Mouse (Mus musculus) cerebellum, adult 2 months (tissue): ENCODE results near the gene Dnaja4. TPM values are rescaled to one million over a fixed set of nuclear protein-coding genes. Genes with fewer than 3 reads are reported as not detected.

ENCODE experiments used
- DNase-seq, 2 experiments: peaks; one replicate each; pipeline ENCODE4 v3.0.0; 2021
- H3K27ac ChIP-seq: fragments of 200-500 bp; 2 replicates; pipeline ENCODE4 v1.5.1; 2012; ENCODE audit warnings: low read length, control low read depth, inconsistent platforms; ENCODE audit not compliant: insufficient read depth
- H3K27me3 ChIP-seq: fragments of 200-500 bp; 2 replicates; pipeline ENCODE4 v1.6.1; 2012; ENCODE audit warnings: inconsistent platforms, mild to moderate bottlenecking, low read length, moderate library complexity; ENCODE audit not compliant: control insufficient read depth, insufficient read depth
- H3K4me1 ChIP-seq: fragments of 200-500 bp; 2 replicates; pipeline ENCODE4 v1.6.1; 2011; ENCODE audit warnings: low read length; ENCODE audit not compliant: control insufficient read depth, insufficient read depth
- H3K4me3 ChIP-seq: fragments of 200-500 bp; replicated peaks from 2 replicates; pipeline ENCODE3; 2011; ENCODE audit warnings: mild to moderate bottlenecking, low read depth, low read length, control low read depth; ENCODE audit not compliant: insufficient read depth
- CTCF ChIP-seq: fragments of 200-500 bp; IDR thresholded peaks from 2 replicates; pipeline ENCODE4 v1.5.1; 2011; ENCODE audit warnings: low read depth, mild to moderate bottlenecking, control low read depth, low read length, moderate library complexity, borderline replicate concordance; ENCODE audit not compliant: insufficient read depth
- POLR2A ChIP-seq: fragments of 200-500 bp; IDR thresholded peaks from 2 replicates; pipeline ENCODE4 v1.6.1; 2011; ENCODE audit warnings: low read length, control low read depth, borderline replicate concordance; ENCODE audit not compliant: insufficient read depth
- WGBS: fragments of 180-500 bp; shearing (Covaris S2); methylation state at CpG from one replicate; pipeline ENCODE4 v1.1.7; 2018; 5-methylcytosine and 5-hydroxymethylcytosine counted together
- polyA plus RNA-seq: library from polyadenylated mRNA; depleted of rRNA; stranded (reverse); fragments of >200 nt; gene quantifications from 2 replicates; pipeline ENCODE4 v1.2.3, GENCODE M21; 2012

The Dnaja4 gene
- polyA plus RNA-seq, 1 experiment: 37.5 TPM

DNA sequence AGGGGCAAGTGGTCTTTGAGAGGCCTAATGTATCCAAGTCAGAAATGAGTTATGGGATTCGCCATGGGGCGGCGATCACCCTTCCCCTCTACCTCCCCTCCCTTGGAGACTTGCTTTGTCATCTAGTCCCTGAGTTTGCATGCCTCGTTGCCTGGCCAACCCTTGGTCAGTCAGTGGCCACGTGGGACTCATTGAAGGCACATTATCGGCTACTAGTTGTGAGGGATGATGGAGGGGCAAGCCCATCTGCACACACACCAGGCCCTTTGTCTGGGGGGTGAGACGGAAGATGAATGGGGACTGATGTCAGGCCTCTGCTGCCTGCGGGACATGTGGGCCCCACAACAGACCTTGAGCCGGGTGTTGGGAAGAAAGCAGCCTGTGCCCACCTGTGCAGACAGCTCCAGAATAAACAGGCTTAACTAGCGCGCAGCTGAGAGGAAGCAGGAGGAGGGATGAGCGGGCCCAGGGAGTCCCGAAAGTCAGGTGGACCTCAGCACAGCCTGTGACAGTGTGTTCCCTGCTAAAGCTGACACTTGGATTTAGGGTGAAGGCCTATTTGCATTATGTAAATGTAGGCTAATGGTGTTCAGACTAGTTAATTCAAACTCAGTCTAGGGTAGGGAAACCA, 47.2 kb downstream of the Dnaja4 start:
- no peak overlapping the region for H3K4me3 ChIP-seq
- H3K27ac ChIP-seq: no peak overlapping the region
- WGBS: 54% methylated on average over 13 of the region's 13 CpGs
- no peaks in the 10 kb centered on the region for H3K27me3 ChIP-seq
- H3K4me1 ChIP-seq: no peaks in the 10 kb centered on the region
- TF ChIP-seq CTCF (no peak), POLR2A (no peak)
- DNase-seq: no peak

DNA sequence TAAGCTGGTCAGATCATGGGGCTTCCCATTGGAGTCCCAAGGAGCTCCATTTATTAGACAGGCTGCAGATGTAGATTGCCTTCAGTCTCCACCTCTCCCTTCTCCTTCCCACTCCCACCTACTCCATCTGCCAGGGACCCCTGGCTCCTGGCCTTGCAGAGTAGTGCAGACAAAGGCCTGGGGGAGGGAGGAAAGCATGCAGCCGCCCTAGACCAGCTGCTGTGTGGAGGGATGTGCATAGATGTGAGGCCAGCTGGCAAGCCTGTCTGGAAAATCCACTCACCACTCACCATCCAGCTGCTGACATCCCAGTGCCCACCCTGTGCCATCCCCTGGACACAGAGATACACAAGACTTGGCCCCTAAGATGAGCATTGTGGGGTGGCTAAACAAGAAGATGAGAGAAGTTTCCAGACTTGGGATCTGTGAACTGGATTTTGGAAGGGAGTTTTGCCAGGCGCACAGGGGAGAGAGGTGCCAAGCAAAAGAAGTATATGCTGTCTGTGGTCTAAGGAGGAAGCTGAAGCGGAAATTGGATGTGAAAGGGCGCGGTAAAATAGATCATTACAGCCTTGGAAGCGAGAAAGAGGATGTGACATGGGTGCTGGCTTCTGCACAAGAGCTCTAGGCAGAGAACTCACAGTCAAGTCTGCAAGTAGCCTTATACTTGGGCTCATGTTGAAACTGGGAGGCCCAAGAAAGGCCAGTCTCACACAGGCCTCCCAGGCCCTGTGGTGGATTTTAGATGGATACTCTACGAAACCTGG, 51.7 kb downstream of the Dnaja4 start:
- Histone ChIP-seq H3K4me1 (no peaks in the 10 kb centered on the region), H3K27me3 (no peaks in the 10 kb centered on the region; the same call in 1 of the 2 replicates), H3K4me3 (no peak overlapping the region), H3K27ac (no peak overlapping the region)
- DNase-seq: no peak
- 51% methylated on average over 7 of the region's 7 CpGs for WGBS
- TF ChIP-seq CTCF (no peak), POLR2A (no peak)

DNA sequence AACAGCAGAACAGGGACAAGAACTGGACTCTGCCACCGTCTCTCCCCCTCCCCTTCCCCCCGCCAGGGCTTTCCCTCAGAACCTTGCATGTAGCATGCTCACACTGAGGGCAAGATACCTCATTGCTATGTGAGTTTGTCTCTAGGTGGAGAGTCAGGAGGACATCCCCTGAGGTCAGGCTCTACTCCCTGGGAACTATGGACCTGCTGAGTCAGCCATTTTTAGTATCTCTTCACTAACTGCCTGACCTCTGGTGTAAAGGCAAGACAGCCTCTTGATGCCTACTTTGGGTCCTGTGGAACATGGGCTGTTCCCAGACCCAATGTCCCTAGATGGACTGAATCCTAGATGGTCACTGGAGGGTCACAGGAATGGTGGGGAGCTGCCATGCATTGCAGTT, 53.0 kb downstream of the Dnaja4 start:
- Histone ChIP-seq H3K27ac (no peak overlapping the region), H3K4me3 (no peak overlapping the region), H3K27me3 (no peaks in the 10 kb centered on the region; the same call in 1 of the 2 replicates), H3K4me1 (no peaks in the 10 kb centered on the region)
- TF ChIP-seq POLR2A: no peak
- no peak for TF ChIP-seq CTCF
- no peak for DNase-seq
- 86% methylated on average over 2 of the region's 2 CpGs for WGBS

- H3K4me3 ChIP-seq: no peak overlapping the region
- DNase-seq: no peak
- H3K27ac ChIP-seq: no peak overlapping the region
- TF ChIP-seq POLR2A (no peak), CTCF (no peak)
- H3K27me3 ChIP-seq: no peaks in the 10 kb centered on the region; the same call in 1 of the 2 replicates
- no peaks in the 10 kb centered on the region for H3K4me1 ChIP-seq
- 38% methylated on average over 21 of the region's 21 CpGs for WGBS
Measured at GRCm38 (mm10) chr9:54752201-54752943, 53.7 kb downstream of the Dnaja4 start.

GRCm38 (mm10) chr9:54752944-54753295, 54.2 kb downstream of the Dnaja4 start:
- TF ChIP-seq POLR2A (no peak), CTCF (no peak)
- Histone ChIP-seq H3K4me3 (no peak overlapping the region), H3K4me1 (no peaks in the 10 kb centered on the region), H3K27ac (no peak overlapping the region), H3K27me3 (no peaks in the 10 kb centered on the region; the same call in 1 of the 2 replicates)
- DNase-seq: no peak
- WGBS: 55% methylated on average over 11 of the region's 11 CpGs

GRCm38 (mm10) chr9:54759592-54759991, 60.9 kb downstream of the Dnaja4 start:
- Histone ChIP-seq H3K27ac (no peak overlapping the region), H3K4me3 (no peak overlapping the region), H3K4me1 (no peaks in the 10 kb centered on the region), H3K27me3 (no peaks in the 10 kb centered on the region; the same call in 1 of the 2 replicates)
- TF ChIP-seq CTCF: no peak
- TF ChIP-seq POLR2A: no peak
- no peak for DNase-seq
- 14% methylated on average over 6 of the region's 6 CpGs for WGBS

DNA sequence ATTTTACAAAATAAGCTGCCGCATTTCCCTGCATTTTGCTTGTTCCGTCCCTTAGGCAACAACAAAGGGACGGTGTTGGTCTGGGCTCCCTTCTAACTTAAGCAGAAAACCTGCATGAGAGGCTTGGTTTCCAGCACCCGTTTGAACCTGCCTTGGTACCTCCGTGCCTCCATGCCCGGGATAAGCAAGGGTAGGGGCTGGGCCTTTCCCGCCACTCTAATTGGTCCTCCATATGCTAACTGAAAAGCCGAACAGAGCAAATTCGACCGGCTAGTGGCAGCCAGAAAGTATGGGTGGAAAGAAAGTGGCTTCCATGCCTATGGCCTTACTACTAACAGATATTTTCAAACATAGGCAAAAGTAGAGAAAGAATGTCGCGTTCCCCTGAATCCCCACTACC, 65.4 kb downstream of the Dnaja4 start:
- 44% methylated on average over 12 of the region's 12 CpGs for WGBS
- no peak overlapping the region for H3K4me3 ChIP-seq
- 0 out of 2 replicates have a peak, but pooled peaks cover 3% of the 10 kb centered on the region for H3K4me1 ChIP-seq
- H3K27me3 ChIP-seq: peaks cover 1% of the 10 kb centered on the region; the same call in 1 of the 2 replicates
- DNase-seq: no peak
- H3K27ac ChIP-seq: no peak overlapping the region
- TF ChIP-seq POLR2A: no peak
- no peak for TF ChIP-seq CTCF
